In genomic region chr2:128127691-128128292, GRCm38 (mm10) we compare ENCODE assay signal across 8 mouse cellular contexts. TPM values are rescaled to one million over a fixed set of nuclear protein-coding genes. Genes with fewer than 3 reads are reported as not detected.
DNase-seq lines count a peak whose midpoint lies in the region; ATAC-seq and TF ChIP-seq lines count a peak whose summit lies in the region.

No protein-coding gene starts in this region.

- peak overlapping the region; percentile 78 for H3K27ac ChIP-seq in embryonic facial prominence, embryonic 11.5 days (replicated peaks; ENCODE audit: low read depth, low read length)
- H3K27ac ChIP-seq in limb, embryonic 14.5 days (replicated peaks; ENCODE audit: low read depth, low read length), result peak overlapping the region; percentile 92
- peak overlapping the region; percentile 80 for H3K27ac ChIP-seq in midbrain, embryonic 14.5 days (replicated peaks; ENCODE audit: low read depth, low read length)

- H3K9me3 ChIP-seq in embryonic facial prominence, embryonic 11.5 days (replicated peaks; ENCODE audit: control insufficient read depth, low read length), result no peaks in the 10 kb centered on the region
- H3K9me3 ChIP-seq in limb, embryonic 14.5 days (ENCODE audit: control insufficient read depth, low read length), result no peaks in the 10 kb centered on the region
- H3K9me3 ChIP-seq in midbrain, embryonic 14.5 days (ENCODE audit: control insufficient read depth, low read length), result no peaks in the 10 kb centered on the region

- under 1% methylated on average over 45 of the region's 48 CpGs for WGBS in embryonic facial prominence, embryonic 11.5 days
- WGBS in limb, embryonic 14.5 days, result 0% methylated on average over 34 of the region's 48 CpGs
- under 1% methylated on average over 48 of the region's 48 CpGs for WGBS in midbrain, embryonic 14.5 days

- peak; percentile 14 for ATAC-seq in embryonic facial prominence, embryonic 11.5 days (replicated peaks; ENCODE audit: insufficient number of reproducible peaks, low FRiP score, low TSS enrichment, low read depth)
- ATAC-seq in limb, embryonic 14.5 days (ENCODE audit: low FRiP score, low read depth), result peak; percentile 16
- ATAC-seq in midbrain, embryonic 14.5 days (ENCODE audit: low FRiP score, low TSS enrichment), result no peak

- H3K36me3 ChIP-seq in embryonic facial prominence, embryonic 11.5 days (replicated peaks; ENCODE audit: control insufficient read depth, insufficient read depth, low read depth, low read length), result peaks cover 2% of the 10 kb centered on the region; the same call in 1 of the 2 replicates
- H3K36me3 ChIP-seq in limb, embryonic 14.5 days (ENCODE audit: control insufficient read depth, insufficient read depth, low read length), result peaks cover 23% of the 10 kb centered on the region
- H3K36me3 ChIP-seq in midbrain, embryonic 14.5 days (ENCODE audit: control insufficient read depth, insufficient read depth, low read length), result 0 out of 2 replicates have a peak, but pooled peaks cover 5% of the 10 kb centered on the region

- peak overlapping the region; percentile 67 for H3K4me3 ChIP-seq in embryonic facial prominence, embryonic 11.5 days (ENCODE audit: low read depth, low read length)
- H3K4me3 ChIP-seq in limb, embryonic 14.5 days (replicated peaks; ENCODE audit: low read length), result peak overlapping the region; percentile 66
- H3K4me3 ChIP-seq in midbrain, embryonic 14.5 days (replicated peaks; ENCODE audit: low read depth, low read length), result peak overlapping the region; percentile 64

- peaks cover 6% of the 10 kb centered on the region; the same call in 1 of the 2 replicates for H3K27me3 ChIP-seq in embryonic facial prominence, embryonic 11.5 days (ENCODE audit: control insufficient read depth, insufficient read depth, low read length)
- H3K27me3 ChIP-seq in limb, embryonic 14.5 days (ENCODE audit: control insufficient read depth, insufficient read depth, low read length), result peaks cover 24% of the 10 kb centered on the region
- H3K27me3 ChIP-seq in midbrain, embryonic 14.5 days (ENCODE audit: control insufficient read depth, insufficient read depth, low read length), result peaks cover 25% of the 10 kb centered on the region

- peaks cover 2% of the 10 kb centered on the region; the same call in 1 of the 2 replicates for H3K4me1 ChIP-seq in embryonic facial prominence, embryonic 11.5 days (ENCODE audit: control insufficient read depth, insufficient read depth, low read length)
- peaks cover 36% of the 10 kb centered on the region for H3K4me1 ChIP-seq in limb, embryonic 14.5 days (ENCODE audit: control insufficient read depth, insufficient read depth, low read length)
- peaks cover 35% of the 10 kb centered on the region for H3K4me1 ChIP-seq in midbrain, embryonic 14.5 days (ENCODE audit: control insufficient read depth, insufficient read depth, low read length)

- DNase-seq in 416B (ENCODE audit: low read depth), result peak; percentile 87
- DNase-seq in adrenal gland, postnatal 10 days, result peak; percentile 89
- DNase-seq in embryonic facial prominence, embryonic 11.5 days (ENCODE audit: low spot score), result peak; percentile 76
- DNase-seq in heart, adult 18-20 months, result peak; percentile 87 to 93
- DNase-seq in kidney, adult 11 months, result peak; percentile 82
- peak; percentile 88 for DNase-seq in limb, embryonic 14.5 days (ENCODE audit: low spot score)
- DNase-seq in midbrain, embryonic 14.5 days, result peak; percentile 79
- DNase-seq in spleen, postnatal 14 days (ENCODE audit: low spot score in 2 of 2), result peak; percentile 33 to 44

- peak overlapping the region; percentile 82 for H3K9ac ChIP-seq in embryonic facial prominence, embryonic 11.5 days (replicated peaks; ENCODE audit: low read length)
- H3K9ac ChIP-seq in limb, embryonic 14.5 days (ENCODE audit: low read depth, low read length, severe bottlenecking), result peak overlapping the region; percentile 77
- H3K9ac ChIP-seq in midbrain, embryonic 14.5 days (replicated peaks; ENCODE audit: low read length), result peak overlapping the region; percentile 66

- H3K4me2 ChIP-seq in embryonic facial prominence, embryonic 11.5 days (ENCODE audit: low read depth, low read length), result peak overlapping the region; percentile 94
- H3K4me2 ChIP-seq in limb, embryonic 14.5 days (replicated peaks; ENCODE audit: low read depth, low read length, severe bottlenecking), result peak overlapping the region; percentile 98
- H3K4me2 ChIP-seq in midbrain, embryonic 14.5 days (ENCODE audit: low read length), result peak overlapping the region; percentile 100

- TF ChIP-seq POLR2A in limb, embryonic 14.5 days (IDR thresholded peaks at IDR 0.05; ENCODE audit: borderline replicate concordance, extremely low read depth, insufficient read depth, insufficient read length), result peak; percentile 32; the same call in 1 of the 2 replicates

RNA-seq across cellular contexts. Expression of gene Bcl2l11, which starts 2.0 kb away (rescaled TPM):
- 10 to 100 TPM; 24.4 to 34.9 TPM for total RNA-seq in adrenal gland, postnatal 10 days (2021)
- polyA plus RNA-seq in embryonic facial prominence, embryonic 11.5 days (2014; fragmentation: Nextera tagmentation; extraction: Ambion mirVana), result 20.2 and 24.5 TPM in 2 replicates
- 10 to 100 TPM in 1 of 2 experiments, 1 to 10 TPM in 1; 8.1 to 10.3 TPM for total RNA-seq in heart, adult 18-20 months (2021)
- polyA plus RNA-seq in limb, embryonic 14.5 days (2012; rRNA removed), result 30.5 and 34.6 TPM in 2 replicates
- polyA plus RNA-seq in limb, embryonic 14.5 days (2014; fragmentation: Nextera tagmentation; extraction: Ambion mirVana), result 18.3 and 22.7 TPM in 2 replicates
- polyA plus RNA-seq in midbrain, embryonic 14.5 days (2014; fragmentation: Nextera tagmentation; extraction: Ambion mirVana), result 8.7 and 13.3 TPM in 2 replicates

Comparison
In these comparisons a context has a peak if more than half of its experiments do, and no peak if none do; other contexts are left out.
1. DNase-seq: peak in every context shown above with its lines; median percentile 90 in heart, adult 18-20 months; 89 in adrenal gland, postnatal 10 days; 88 in limb, embryonic 14.5 days; 87 in 416B; 82 in kidney, adult 11 months; 79 in midbrain, embryonic 14.5 days; 76 in embryonic facial prominence, embryonic 11.5 days; 38 in spleen, postnatal 14 days.